Mouse (Mus musculus): Measurements from ENCODE around the gene Zfp687. TPM values are rescaled to one million over a fixed set of nuclear protein-coding genes. Genes with fewer than 3 reads are reported as not detected.

Gene Zfp687
- polyA plus RNA-seq, 1 experiment: 14.0 TPM

DNA sequence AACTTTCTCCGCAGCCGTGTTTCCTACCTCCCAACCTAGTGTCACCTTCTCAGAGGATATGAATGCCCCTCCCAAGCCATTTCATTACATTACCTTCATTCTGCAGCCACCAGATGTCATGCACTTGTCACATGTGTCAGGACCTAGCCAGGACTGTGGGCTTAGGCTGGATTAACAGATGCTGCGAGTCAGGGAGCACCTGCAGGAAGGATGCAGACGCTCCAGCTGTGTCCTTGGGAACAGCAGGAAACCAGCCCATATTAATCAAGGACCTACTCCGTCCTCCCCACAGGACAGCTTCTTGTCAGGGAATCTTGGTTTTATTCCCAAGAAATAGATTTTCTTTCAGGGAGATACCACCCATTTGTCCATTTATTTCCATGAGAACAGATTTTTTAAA lies 54.9 kb downstream of the Zfp687 start:
- no peak for DNase-seq (ENCODE audit: low spot score)

GRCm38 (mm10) chr3:94959871-94960270 lies 55.4 kb downstream of the Zfp687 start:
- no peak for DNase-seq (ENCODE audit: low spot score)

DNA sequence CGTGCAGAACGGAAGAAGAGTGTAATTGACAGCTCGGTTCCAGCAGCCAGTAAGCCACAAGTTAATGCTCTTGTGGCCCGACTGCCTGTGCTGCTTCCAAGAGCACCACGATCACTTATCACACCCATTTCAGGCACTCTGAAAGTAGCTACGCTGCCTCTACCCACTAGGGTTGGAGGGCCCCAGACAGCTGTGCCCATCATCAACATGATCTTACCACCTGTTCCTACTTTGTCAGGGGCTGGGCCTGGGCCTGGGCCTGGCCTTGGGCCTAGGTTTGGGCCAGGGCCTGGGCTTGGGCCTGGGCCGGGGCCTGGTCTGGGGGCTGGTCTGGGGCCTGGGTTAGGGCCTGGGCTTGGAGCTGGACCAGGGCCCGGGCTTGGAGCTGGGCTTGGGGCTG lies 57.0 kb downstream of the Zfp687 start:
- no peak for DNase-seq (ENCODE audit: low spot score)

Other genes with a start within 250 kb of the Zfp687 start
- gene Cgn, start 229.0 kb downstream of the Zfp687 start, polyA plus RNA-seq (2012; rRNA removed): 19.1 and 21.6 TPM in 2 replicates
- gene Pogz, start 177.9 kb downstream of the Zfp687 start, polyA plus RNA-seq (2012; rRNA removed): 19.3 and 21.1 TPM in 2 replicates
- gene Psmb4, start 128.5 kb downstream of the Zfp687 start, polyA plus RNA-seq (2012; rRNA removed): 242 and 281 TPM in 2 replicates
- gene Selenbp1, start 82.4 kb downstream of the Zfp687 start, polyA plus RNA-seq (2012; rRNA removed): 83.1 and 85.8 TPM in 2 replicates
- 22.7 and 23.4 TPM in 2 replicates for gene Rfx5, start 61.4 kb downstream of the Zfp687 start, polyA plus RNA-seq (2012; rRNA removed)
- 64.9 and 85.1 TPM in 2 replicates for gene Pi4kb, start 40.7 kb downstream of the Zfp687 start, polyA plus RNA-seq (2012; rRNA removed)
- gene Psmd4, start 27.2 kb upstream of the Zfp687 start, polyA plus RNA-seq (2012; rRNA removed): 172 and 195 TPM in 2 replicates
- 27.2 and 28.2 TPM in 2 replicates for gene Pip5k1a, start 91.5 kb upstream of the Zfp687 start, polyA plus RNA-seq (2012; rRNA removed)
- 70.9 and 76.2 TPM in 2 replicates for gene Vps72, start 95.6 kb upstream of the Zfp687 start, polyA plus RNA-seq (2012; rRNA removed)
- gene Tmod4, start 109.0 kb upstream of the Zfp687 start, polyA plus RNA-seq (2012; rRNA removed): 1.2 and 1.5 TPM in 2 replicates
- gene Scnm1, start 118.6 kb upstream of the Zfp687 start, polyA plus RNA-seq (2012; rRNA removed): 84.2 and 90.2 TPM in 2 replicates
- 10.4 and 11.0 TPM in 2 replicates for gene Lysmd1, start 118.6 kb upstream of the Zfp687 start, polyA plus RNA-seq (2012; rRNA removed)
- 8.5 and 8.7 TPM in 2 replicates for gene Tnfaip8l2, start 126.9 kb upstream of the Zfp687 start, polyA plus RNA-seq (2012; rRNA removed)
- gene Sema6c, start 145.0 kb upstream of the Zfp687 start, polyA plus RNA-seq (2012; rRNA removed): 4.2 and 5.8 TPM in 2 replicates
- gene Gabpb2, start 202.5 kb upstream of the Zfp687 start, polyA plus RNA-seq (2012; rRNA removed): 21.4 and 21.9 TPM in 2 replicates
- 77.2 and 92.7 TPM in 2 replicates for gene Cdc42se1, start 213.3 kb upstream of the Zfp687 start, polyA plus RNA-seq (2012; rRNA removed)
- 11.0 and 15.4 TPM in 2 replicates for gene Mllt11, start 216.7 kb upstream of the Zfp687 start, polyA plus RNA-seq (2012; rRNA removed)
- 0.47 and 0.58 TPM in 2 replicates for gene Gm128, start 226.2 kb upstream of the Zfp687 start, polyA plus RNA-seq (2012; rRNA removed)
- gene Bnipl, start 235.7 kb upstream of the Zfp687 start, polyA plus RNA-seq (2012; rRNA removed): 13.5 and 15.1 TPM in 2 replicates